Mouse (Mus musculus) cerebellum, adult 11 months (tissue): ENCODE measurements around the gene Mapk12.

Experiments
- DNase-seq: peaks from one replicate; pipeline ENCODE4 v3.0.0; 2022

Mapk12 gene

DNA sequence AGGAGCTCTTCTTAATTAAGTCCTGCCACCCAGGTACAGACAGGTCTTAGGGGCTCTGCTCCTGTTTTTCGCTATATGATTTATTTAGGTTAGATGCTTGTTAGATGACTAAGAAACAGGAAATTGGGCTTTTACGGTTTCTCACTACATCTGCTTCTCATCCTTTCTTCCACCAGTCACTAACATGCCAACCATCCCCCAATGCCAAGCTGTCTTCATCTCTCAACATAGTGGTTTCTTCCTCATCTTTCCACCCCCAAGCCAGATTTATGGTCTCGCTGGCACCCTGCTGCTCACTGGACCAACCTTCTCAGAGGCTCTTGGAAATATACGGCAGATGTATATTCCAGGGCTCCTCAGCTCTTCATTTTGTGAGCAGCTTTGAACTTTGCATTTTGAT lies 49.8 kb downstream of the Mapk12 start:
- no peak for DNase-seq

GRCm38 (mm10) chr15:89089248-89090051 lies 51.1 kb downstream of the Mapk12 start:
- no peak for DNase-seq

- DNase-seq, result peak; percentile 89
Measured at GRCm38 (mm10) chr15:89088607-89089247, 51.8 kb downstream of the Mapk12 start, which contains the start of gene Selenoo. Selenoo (plus strand) TSS chr15:89089084.

DNA sequence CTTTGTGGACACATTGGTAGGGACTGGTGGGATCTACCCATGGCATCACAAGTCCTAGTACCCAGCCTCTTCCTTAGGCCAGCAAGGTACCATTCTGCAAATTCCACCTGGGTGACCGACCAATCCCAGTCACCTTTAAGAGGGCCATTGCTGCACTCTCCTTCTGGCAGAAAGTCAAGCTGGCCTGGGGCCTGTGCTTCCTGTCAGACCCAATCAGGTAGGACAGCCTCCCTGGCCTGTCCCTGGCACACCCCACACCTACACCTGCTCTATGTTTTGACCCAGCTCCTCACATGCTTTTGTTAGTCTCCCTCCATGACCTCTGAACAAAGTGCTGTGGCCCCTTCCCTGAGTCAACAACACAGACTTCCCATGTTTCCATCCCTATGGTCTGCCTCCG lies 55.7 kb downstream of the Mapk12 start:
- DNase-seq, result no peak

- no peak for DNase-seq
Measured at GRCm38 (mm10) chr15:89083906-89084305, 56.6 kb downstream of the Mapk12 start.
